Mouse (Mus musculus): ENCODE measurements around the gene Macrod2. TPM values are rescaled to one million over a fixed set of nuclear protein-coding genes. Genes with fewer than 3 reads are reported as not detected.

Macrod2 gene
- total and polyA plus RNA-seq, 2 experiments = 2.0 to 3.3 TPM

GRCm38 (mm10) chr2:140427283-140427682 is 32.2 kb downstream of the Macrod2 start:
- no peaks in the 10 kb centered on the region for H3K36me3 ChIP-seq (ENCODE audit: control insufficient read depth, insufficient read depth, low read length)
- H3K4me3 ChIP-seq (ENCODE audit: insufficient read depth, low read depth, low read length) = no peak overlapping the region
- no peak overlapping the region for H3K9ac ChIP-seq (ENCODE audit: low read depth, low read length)
- H3K4me1 ChIP-seq (ENCODE audit: control insufficient read depth, insufficient read depth, low read length) = no peaks in the 10 kb centered on the region
- 11% methylated on average over 4 of the region's 4 CpGs for WGBS
- no peaks in the 10 kb centered on the region for H3K27me3 ChIP-seq (ENCODE audit: control insufficient read depth, insufficient read depth, low read length)
- no peak overlapping the region for H3K27ac ChIP-seq (replicated peaks; ENCODE audit: insufficient read depth, low read depth, low read length)
- DNase-seq (ENCODE audit: extremely low read depth, low read depth, low spot score) = peak; percentile 35
- H3K79me2 ChIP-seq (ENCODE audit: control insufficient read depth, insufficient read depth, low read length) = no peaks in the 10 kb centered on the region
- TF ChIP-seq CTCF (IDR thresholded peaks at IDR 0.05; ENCODE audit: low read depth, low read length) = 0 out of 2 replicates have a peak, but pooled peaks have one; percentile 19
- TF ChIP-seq POLR2A (IDR thresholded peaks at IDR 0.05; ENCODE audit: extremely low read depth, insufficient read depth, low read length) = no peak

DNA sequence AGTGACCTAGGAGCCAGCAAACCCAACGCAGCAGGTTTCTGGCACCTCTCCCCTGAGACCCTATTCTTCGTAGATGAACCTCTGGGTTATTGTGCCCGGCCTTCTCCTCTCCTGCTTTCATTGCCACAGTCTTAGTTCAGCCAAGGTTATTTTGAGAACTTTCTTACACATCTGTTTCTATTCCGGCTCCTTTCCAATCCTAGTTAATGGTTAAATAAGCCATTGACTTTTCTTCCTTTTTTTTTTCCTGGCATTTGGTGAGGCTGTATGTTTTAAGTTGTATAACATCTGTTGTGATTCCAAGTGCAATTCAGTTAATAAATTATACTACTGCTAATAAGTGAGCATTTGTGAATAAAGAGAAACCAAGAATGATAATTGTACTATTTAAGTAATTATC is 44.0 kb downstream of the Macrod2 start:
- peak; percentile 82 for DNase-seq (ENCODE audit: extremely low read depth, low read depth, low spot score)

DNA sequence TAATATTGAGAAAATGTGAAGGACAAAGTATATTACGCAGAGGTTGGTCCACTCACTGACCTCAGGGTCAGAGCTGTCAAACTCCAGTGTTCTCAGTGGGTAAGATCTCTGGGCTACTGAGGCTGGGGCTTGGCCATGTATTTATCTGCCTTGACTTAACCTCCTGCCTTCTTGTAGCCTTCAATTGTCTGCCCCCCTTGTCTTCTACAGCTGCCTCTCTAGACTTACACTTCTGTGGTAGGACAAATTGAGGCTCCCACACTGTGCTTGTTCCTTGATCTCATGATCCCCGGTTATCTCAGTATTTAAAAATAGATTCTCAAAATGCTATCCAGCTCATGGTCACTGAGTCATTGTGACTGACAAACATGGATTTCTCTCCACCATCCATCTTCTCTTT is 53.5 kb downstream of the Macrod2 start:
- Histone ChIP-seq H3K36me3 (ENCODE audit: control insufficient read depth, insufficient read depth, low read length) (no peaks in the 10 kb centered on the region), H3K27ac (replicated peaks; ENCODE audit: insufficient read depth, low read depth, low read length) (no peak overlapping the region), H3K79me2 (ENCODE audit: control insufficient read depth, insufficient read depth, low read length) (no peaks in the 10 kb centered on the region), H3K4me1 (ENCODE audit: control insufficient read depth, insufficient read depth, low read length) (no peaks in the 10 kb centered on the region), H3K27me3 (ENCODE audit: control insufficient read depth, insufficient read depth, low read length) (no peaks in the 10 kb centered on the region), H3K4me3 (ENCODE audit: insufficient read depth, low read depth, low read length) (no peak overlapping the region), H3K9ac (ENCODE audit: low read depth, low read length) (no peak overlapping the region)
- DNase-seq (ENCODE audit: extremely low read depth, low read depth, low spot score) = no peak
- TF ChIP-seq POLR2A (IDR thresholded peaks at IDR 0.05; ENCODE audit: extremely low read depth, insufficient read depth, low read length) (no peak), CTCF (IDR thresholded peaks at IDR 0.05; ENCODE audit: low read depth, low read length) (no peak)
- 68% methylated on average over 2 of the region's 2 CpGs for WGBS

More for the DNA sequence above, 44.0 kb downstream of the Macrod2 start:
- no peaks in the 10 kb centered on the region for H3K27me3 ChIP-seq (ENCODE audit: control insufficient read depth, insufficient read depth, low read length)
- no peaks in the 10 kb centered on the region for H3K36me3 ChIP-seq (ENCODE audit: control insufficient read depth, insufficient read depth, low read length)
- H3K27ac ChIP-seq (replicated peaks; ENCODE audit: insufficient read depth, low read depth, low read length) = no peak overlapping the region
- no peak for TF ChIP-seq POLR2A (IDR thresholded peaks at IDR 0.05; ENCODE audit: extremely low read depth, insufficient read depth, low read length)
- no peak for TF ChIP-seq CTCF (IDR thresholded peaks at IDR 0.05; ENCODE audit: low read depth, low read length)
- 20% methylated on average over 4 of the region's 4 CpGs for WGBS
- peaks cover 3% of the 10 kb centered on the region; the same call in 1 of the 2 replicates for H3K4me1 ChIP-seq (ENCODE audit: control insufficient read depth, insufficient read depth, low read length)
- H3K9ac ChIP-seq (ENCODE audit: low read depth, low read length) = no peak overlapping the region
- no peaks in the 10 kb centered on the region for H3K79me2 ChIP-seq (ENCODE audit: control insufficient read depth, insufficient read depth, low read length)
- no peak overlapping the region for H3K4me3 ChIP-seq (ENCODE audit: insufficient read depth, low read depth, low read length)

DNA sequence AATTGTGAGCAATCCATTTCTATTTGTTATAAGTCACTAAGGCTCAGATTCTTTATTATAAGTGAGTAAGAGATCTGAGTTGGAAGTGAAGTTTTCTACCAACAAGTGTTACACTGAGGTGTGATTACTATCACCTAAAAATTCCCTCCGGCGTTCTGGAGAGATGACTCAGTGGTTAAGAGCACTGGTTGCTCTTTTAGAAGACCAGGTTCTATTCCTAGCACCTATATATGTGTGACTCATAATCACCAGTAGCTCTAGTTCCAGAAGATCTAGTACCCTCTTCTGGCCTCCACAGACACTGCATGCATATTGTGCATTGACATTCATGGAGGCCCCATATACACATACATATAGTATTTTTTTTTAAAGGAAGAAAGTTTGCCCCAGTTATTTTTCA is 80.7 kb downstream of the Macrod2 start:
- WGBS = 86% methylated on average over 2 of the region's 2 CpGs

DNA sequence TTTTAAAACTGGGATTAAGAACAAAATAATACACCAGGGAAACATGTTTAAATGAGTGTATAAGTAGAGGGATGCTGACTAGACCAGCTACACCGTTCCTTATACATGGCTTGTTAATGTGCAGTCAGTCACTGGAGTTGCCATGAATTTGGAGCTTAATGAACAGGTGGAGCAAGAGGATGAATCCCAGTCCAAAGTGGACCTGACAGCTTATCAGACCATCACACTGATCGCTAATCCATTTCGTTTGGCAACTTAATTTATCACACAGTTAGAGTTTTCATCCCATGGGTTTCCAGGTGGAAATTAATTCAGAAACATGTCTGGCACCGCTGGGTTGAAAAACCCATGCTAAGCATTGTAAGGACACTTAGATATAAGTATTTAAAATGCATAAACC is 81.8 kb downstream of the Macrod2 start:
- Histone ChIP-seq H3K27me3 (ENCODE audit: control insufficient read depth, insufficient read depth, low read length) (no peaks in the 10 kb centered on the region), H3K9ac (ENCODE audit: low read depth, low read length) (no peak overlapping the region), H3K4me1 (ENCODE audit: control insufficient read depth, insufficient read depth, low read length) (no peaks in the 10 kb centered on the region), H3K36me3 (ENCODE audit: control insufficient read depth, insufficient read depth, low read length) (no peaks in the 10 kb centered on the region), H3K27ac (replicated peaks; ENCODE audit: insufficient read depth, low read depth, low read length) (no peak overlapping the region), H3K79me2 (ENCODE audit: control insufficient read depth, insufficient read depth, low read length) (no peaks in the 10 kb centered on the region), H3K4me3 (ENCODE audit: insufficient read depth, low read depth, low read length) (no peak overlapping the region)
- TF ChIP-seq CTCF (IDR thresholded peaks at IDR 0.05; ENCODE audit: low read depth, low read length) (no peak), POLR2A (IDR thresholded peaks at IDR 0.05; ENCODE audit: extremely low read depth, insufficient read depth, low read length) (no peak)
- WGBS = 79% methylated on average over 4 of the region's 4 CpGs
- no peak for DNase-seq (ENCODE audit: extremely low read depth, low read depth, low spot score)

More for the DNA sequence above, 80.7 kb downstream of the Macrod2 start:
- TF ChIP-seq POLR2A (IDR thresholded peaks at IDR 0.05; ENCODE audit: extremely low read depth, insufficient read depth, low read length) (no peak), CTCF (IDR thresholded peaks at IDR 0.05; ENCODE audit: low read depth, low read length) (no peak)
- Histone ChIP-seq H3K9ac (ENCODE audit: low read depth, low read length) (no peak overlapping the region), H3K79me2 (ENCODE audit: control insufficient read depth, insufficient read depth, low read length) (no peaks in the 10 kb centered on the region), H3K4me3 (ENCODE audit: insufficient read depth, low read depth, low read length) (no peak overlapping the region), H3K27me3 (ENCODE audit: control insufficient read depth, insufficient read depth, low read length) (no peaks in the 10 kb centered on the region), H3K36me3 (ENCODE audit: control insufficient read depth, insufficient read depth, low read length) (no peaks in the 10 kb centered on the region), H3K4me1 (ENCODE audit: control insufficient read depth, insufficient read depth, low read length) (no peaks in the 10 kb centered on the region), H3K27ac (replicated peaks; ENCODE audit: insufficient read depth, low read depth, low read length) (no peak overlapping the region)
- no peak for DNase-seq (ENCODE audit: extremely low read depth, low read depth, low spot score)

DNA sequence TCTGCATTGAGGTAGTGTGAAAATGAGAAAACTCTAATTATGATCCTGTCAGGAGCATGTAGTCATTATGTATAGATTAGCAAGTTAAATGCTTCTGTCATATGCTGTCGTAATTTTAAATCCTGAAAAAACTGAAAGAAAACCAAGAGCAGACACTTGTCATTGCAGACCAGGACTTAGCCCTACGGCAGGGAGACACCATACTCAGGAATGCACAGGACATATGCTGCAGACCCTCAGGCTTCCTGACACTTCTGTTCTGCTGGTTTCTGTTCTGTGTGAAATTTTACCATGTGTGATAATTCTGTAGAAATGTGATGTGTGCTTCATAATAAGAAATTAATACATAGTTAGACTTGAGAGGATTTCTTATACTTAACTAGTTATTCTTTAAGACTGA is 87.5 kb downstream of the Macrod2 start:
- no peaks in the 10 kb centered on the region for H3K36me3 ChIP-seq (ENCODE audit: control insufficient read depth, insufficient read depth, low read length)
- WGBS = 79% methylated on average over 2 of the region's 2 CpGs
- H3K27me3 ChIP-seq (ENCODE audit: control insufficient read depth, insufficient read depth, low read length) = no peaks in the 10 kb centered on the region
- no peak overlapping the region for H3K27ac ChIP-seq (replicated peaks; ENCODE audit: insufficient read depth, low read depth, low read length)
- H3K4me3 ChIP-seq (ENCODE audit: insufficient read depth, low read depth, low read length) = no peak overlapping the region
- H3K79me2 ChIP-seq (ENCODE audit: control insufficient read depth, insufficient read depth, low read length) = no peaks in the 10 kb centered on the region
- H3K9ac ChIP-seq (ENCODE audit: low read depth, low read length) = no peak overlapping the region
- H3K4me1 ChIP-seq (ENCODE audit: control insufficient read depth, insufficient read depth, low read length) = no peaks in the 10 kb centered on the region
- DNase-seq (ENCODE audit: extremely low read depth, low read depth, low spot score) = no peak
- TF ChIP-seq CTCF (IDR thresholded peaks at IDR 0.05; ENCODE audit: low read depth, low read length) (no peak), POLR2A (IDR thresholded peaks at IDR 0.05; ENCODE audit: extremely low read depth, insufficient read depth, low read length) (no peak)
